Mouse (Mus musculus) lung, adult 2 months (tissue): ENCODE data around the gene Fam160a1.

Experiments
- CTCF ChIP-seq: fragments of 200-500 bp; IDR thresholded peaks from 2 replicates; pipeline ENCODE4 v1.5.1; 2011; ENCODE audit warnings: mild to moderate bottlenecking, low read length, control low read depth; ENCODE audit not compliant: insufficient read depth
- POLR2A ChIP-seq: fragments of 200-500 bp; IDR thresholded peaks from 2 replicates; pipeline ENCODE4 v1.6.1; 2011; ENCODE audit warnings: low read depth, mild to moderate bottlenecking, control low read depth, low read length, borderline replicate concordance; ENCODE audit errors: extremely low read depth

GRCm38 (mm10) chr3:85655538-85655937 lies 161.6 kb downstream of the Fam160a1 start:
- TF ChIP-seq POLR2A (no peak), CTCF (no peak)
